Mouse (Mus musculus) c-Kit-positive CD71-negative TER-119-negative erythroid progenitor cells, embryonic 14.5 days (primary cell): ENCODE measurements around the gene Fam171a1.

Experiments
- DNase-seq: peaks from one replicate; pipeline ENCODE4 v3.0.0-alpha.2; 2013; ENCODE audit warnings: low read depth

The Fam171a1 gene

GRCm38 (mm10) chr2:3138308-3138707 is 24.3 kb downstream of the Fam171a1 start:
- no peak for DNase-seq

- DNase-seq, result no peak
Observed at GRCm38 (mm10) chr2:3139065-3139464, 25.0 kb downstream of the Fam171a1 start.

- no peak for DNase-seq
Observed at GRCm38 (mm10) chr2:3139578-3139977, 25.6 kb downstream of the Fam171a1 start.

- DNase-seq, result no peak
Observed at GRCm38 (mm10) chr2:3140585-3140984, 26.6 kb downstream of the Fam171a1 start.

GRCm38 (mm10) chr2:3141804-3142203 is 27.8 kb downstream of the Fam171a1 start:
- DNase-seq, result no peak

- no peak for DNase-seq
Observed at GRCm38 (mm10) chr2:3144291-3144690, 30.3 kb downstream of the Fam171a1 start.

- no peak for DNase-seq
Observed at GRCm38 (mm10) chr2:3147550-3148157, 33.6 kb downstream of the Fam171a1 start.

- DNase-seq, result no peak
Observed at GRCm38 (mm10) chr2:3148731-3149130, 34.7 kb downstream of the Fam171a1 start.

GRCm38 (mm10) chr2:3150324-3150723 is 36.3 kb downstream of the Fam171a1 start:
- no peak for DNase-seq

GRCm38 (mm10) chr2:3151336-3151735 is 37.3 kb downstream of the Fam171a1 start:
- DNase-seq, result no peak

- no peak for DNase-seq
Observed at GRCm38 (mm10) chr2:3154091-3154665, 40.2 kb downstream of the Fam171a1 start.

GRCm38 (mm10) chr2:3154986-3155385 is 41.0 kb downstream of the Fam171a1 start:
- no peak for DNase-seq

- no peak for DNase-seq
Observed at GRCm38 (mm10) chr2:3157030-3157429, 43.0 kb downstream of the Fam171a1 start.

- no peak for DNase-seq
Observed at GRCm38 (mm10) chr2:3157661-3158344, 43.8 kb downstream of the Fam171a1 start.

GRCm38 (mm10) chr2:3158682-3159412 is 44.8 kb downstream of the Fam171a1 start:
- DNase-seq, result no peak

GRCm38 (mm10) chr2:3161578-3161977 is 47.6 kb downstream of the Fam171a1 start:
- no peak for DNase-seq

- DNase-seq, result no peak
Observed at GRCm38 (mm10) chr2:3163501-3164076, 49.6 kb downstream of the Fam171a1 start.

- no peak for DNase-seq
Observed at GRCm38 (mm10) chr2:3165037-3165600, 51.1 kb downstream of the Fam171a1 start.

GRCm38 (mm10) chr2:3165890-3166605 is 52.0 kb downstream of the Fam171a1 start:
- no peak for DNase-seq

- DNase-seq, result no peak
Observed at GRCm38 (mm10) chr2:3168719-3169402, 54.8 kb downstream of the Fam171a1 start.

- no peak for DNase-seq
Observed at GRCm38 (mm10) chr2:3169403-3169747, 55.4 kb downstream of the Fam171a1 start.
